Mouse (Mus musculus): Measurements from ENCODE around the gene Tec. TPM values are rescaled to one million over a fixed set of nuclear protein-coding genes. Genes with fewer than 3 reads are reported as not detected.

Gene Tec
- polyA plus RNA-seq, 1 experiment, result 3.0 TPM

DNA sequence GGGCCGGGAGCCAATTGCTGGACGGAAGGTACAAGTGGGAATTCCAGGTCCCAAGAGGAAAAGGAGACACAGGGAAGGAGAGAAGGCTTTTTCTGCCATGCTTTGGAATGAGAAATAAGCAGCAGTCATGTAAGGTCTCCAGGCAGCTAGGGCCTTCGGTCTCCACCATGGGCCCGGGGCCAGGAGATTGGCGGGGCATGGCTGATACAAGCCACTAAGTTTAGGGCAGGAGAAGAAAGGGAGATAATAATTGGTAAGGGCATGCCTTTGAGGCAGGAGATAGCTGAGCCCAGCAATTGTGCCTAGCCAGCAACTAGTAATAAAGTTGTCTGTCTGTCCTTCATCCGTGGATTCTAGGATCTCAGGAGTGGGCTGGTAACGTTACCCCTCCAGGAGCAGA is 85.2 kb downstream of the Tec start:
- no peak for DNase-seq (ENCODE audit: low read depth)

DNA sequence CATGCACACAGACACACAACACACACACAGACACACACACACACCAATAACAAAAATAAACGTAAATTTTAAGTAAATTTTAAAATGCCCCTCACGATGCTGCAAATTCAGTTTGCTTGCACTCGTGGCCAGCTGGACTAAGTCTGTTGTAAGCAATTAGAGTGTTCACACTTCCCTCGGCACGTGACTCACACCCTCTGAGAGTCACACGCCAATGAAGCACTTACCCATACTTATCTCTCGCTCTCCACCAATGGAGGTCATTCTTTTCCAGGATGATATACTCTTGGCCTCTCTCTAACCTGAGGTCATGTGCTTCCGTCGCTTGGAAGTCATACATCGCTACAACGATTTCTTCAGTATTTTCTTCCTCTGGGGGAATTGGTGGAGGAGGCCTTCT is 86.5 kb downstream of the Tec start:
- DNase-seq (ENCODE audit: low read depth), result no peak

DNA sequence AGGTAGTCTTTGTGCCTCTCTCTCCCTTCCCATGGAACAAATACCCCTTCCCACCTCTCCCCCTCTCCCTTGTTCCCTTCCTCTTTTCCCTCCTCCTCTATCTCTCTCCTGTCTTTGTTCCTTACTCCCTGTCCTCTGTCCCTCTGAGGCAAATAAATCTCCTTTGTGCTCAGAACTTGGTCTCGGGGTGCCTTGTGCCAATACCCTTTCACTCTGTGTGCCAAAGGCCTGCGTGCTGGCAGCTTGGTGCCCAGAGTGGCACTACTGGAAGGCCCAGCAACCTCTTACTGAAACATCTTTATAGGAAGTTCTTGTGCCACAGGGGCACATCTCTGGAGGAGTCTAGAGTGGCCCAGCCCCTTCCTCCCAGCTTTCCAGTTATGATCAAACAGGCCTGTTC is 91.7 kb downstream of the Tec start:
- no peak for DNase-seq (ENCODE audit: low read depth)

DNA sequence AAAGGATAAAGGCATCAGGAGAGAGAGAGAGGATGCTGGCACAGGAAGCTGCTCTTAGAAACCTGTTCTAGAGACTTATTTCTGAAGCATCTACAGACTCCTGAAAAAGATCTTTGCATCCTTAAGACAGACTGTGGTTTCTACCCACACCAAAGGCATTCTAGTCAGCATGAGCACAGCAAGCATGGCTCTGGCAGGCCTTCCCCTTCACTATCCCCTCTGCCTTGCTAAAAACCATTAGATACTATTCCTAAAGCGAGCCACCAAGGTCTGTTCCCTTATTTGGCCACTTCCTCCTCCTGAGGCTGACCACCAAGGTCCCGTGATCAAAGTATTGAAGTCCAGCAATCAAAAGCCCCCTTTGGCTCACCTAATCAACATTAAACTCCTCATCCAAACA is 92.2 kb downstream of the Tec start:
- DNase-seq (ENCODE audit: low read depth), result no peak

DNA sequence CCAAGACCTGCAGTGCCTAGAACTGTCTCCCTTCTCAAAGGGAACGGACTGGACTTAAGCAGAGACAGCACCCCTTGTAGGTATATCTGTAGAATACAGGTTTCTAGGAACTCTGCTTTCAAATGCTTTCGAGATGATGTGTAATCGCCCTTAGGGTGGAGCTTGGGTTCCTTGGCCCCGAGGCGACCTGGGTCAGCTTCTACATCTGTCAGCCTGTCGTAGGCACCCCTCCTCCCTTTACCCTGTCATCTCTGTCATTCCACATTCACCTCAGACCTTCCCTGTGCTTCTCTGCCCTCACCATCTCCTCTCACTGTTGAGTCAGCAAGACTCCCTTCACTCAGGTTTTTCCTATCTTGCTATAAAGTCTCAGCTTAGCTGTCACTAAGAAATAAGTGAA is 98.4 kb downstream of the Tec start:
- DNase-seq (ENCODE audit: low read depth), result no peak

DNA sequence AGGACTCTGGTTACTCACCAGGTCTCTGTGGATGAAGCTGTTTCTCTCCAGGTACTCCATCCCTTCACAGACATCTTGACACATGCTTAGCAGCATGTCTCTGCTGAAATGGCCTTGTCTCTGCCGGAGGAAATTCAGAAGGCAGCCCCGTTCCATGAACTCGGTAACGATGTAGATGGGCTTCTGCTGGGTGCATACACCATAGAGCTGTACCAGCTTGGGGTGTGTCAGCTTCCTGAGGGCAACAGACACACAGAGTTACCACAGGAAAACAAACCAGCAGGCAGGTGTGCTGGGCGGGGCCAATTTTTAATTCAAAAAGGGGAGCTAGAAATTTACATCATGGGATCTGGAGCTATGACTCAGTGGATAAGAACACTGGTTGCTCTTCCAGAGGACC is 104.7 kb downstream of the Tec start:
- no peak for DNase-seq (ENCODE audit: low read depth)

DNA sequence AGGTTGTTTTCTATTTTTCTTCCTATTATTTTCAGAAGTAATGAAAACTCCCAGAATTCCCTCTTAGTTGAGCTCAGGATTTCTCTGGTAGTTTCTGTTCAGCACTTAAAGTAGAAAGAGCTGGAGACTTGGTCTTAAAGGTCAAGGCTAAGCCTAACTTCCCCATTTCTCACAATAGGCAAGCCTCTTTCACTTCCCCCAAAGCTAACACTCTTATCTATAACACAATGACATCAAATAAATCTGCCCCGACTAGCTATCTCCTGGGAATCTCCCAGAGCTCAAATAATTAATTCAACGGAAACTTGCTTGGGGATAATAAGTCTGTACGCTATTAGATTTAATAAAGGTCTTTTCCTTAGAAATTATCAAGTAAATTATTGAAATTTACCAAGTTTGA is 105.3 kb downstream of the Tec start:
- no peak for DNase-seq (ENCODE audit: low read depth)

DNA sequence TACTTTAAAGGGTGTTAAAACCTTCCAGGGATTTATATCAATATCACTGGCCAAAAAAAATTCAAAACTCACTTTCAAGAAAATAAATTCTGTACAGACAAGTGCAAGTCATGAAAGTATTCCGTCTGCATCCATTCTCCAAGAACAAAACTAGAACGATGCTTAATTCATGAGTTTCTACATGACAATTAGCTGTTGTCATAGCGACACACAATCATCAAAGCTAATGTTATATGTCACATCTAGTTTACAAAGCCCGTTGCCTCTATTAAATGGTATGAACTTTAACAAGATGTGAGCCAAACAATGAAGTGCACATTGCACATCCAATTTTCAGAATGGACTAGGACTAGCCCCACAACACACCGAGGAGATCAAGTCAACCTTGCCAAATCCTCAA is 106.5 kb downstream of the Tec start:
- DNase-seq (ENCODE audit: low read depth), result no peak

DNA sequence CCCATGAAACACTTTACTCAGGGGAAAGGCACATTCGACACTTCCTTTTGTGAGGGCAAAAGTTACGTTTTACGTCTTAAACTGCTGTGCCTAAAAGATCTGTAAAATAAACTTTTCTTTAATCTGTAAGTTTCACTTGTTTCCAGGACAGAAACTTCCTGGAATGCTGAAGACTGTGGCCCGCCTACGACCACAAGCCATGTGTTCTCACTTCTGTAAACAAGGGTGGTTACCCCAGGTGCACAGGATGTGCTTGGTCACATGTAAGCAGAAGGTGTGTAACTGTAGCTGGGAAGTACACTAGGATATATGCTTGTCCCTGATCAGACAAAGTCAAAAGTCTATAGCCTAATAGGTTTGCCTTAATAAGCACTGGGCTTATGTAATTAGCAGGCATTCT is 107.0 kb downstream of the Tec start:
- no peak for DNase-seq (ENCODE audit: low read depth)

DNA sequence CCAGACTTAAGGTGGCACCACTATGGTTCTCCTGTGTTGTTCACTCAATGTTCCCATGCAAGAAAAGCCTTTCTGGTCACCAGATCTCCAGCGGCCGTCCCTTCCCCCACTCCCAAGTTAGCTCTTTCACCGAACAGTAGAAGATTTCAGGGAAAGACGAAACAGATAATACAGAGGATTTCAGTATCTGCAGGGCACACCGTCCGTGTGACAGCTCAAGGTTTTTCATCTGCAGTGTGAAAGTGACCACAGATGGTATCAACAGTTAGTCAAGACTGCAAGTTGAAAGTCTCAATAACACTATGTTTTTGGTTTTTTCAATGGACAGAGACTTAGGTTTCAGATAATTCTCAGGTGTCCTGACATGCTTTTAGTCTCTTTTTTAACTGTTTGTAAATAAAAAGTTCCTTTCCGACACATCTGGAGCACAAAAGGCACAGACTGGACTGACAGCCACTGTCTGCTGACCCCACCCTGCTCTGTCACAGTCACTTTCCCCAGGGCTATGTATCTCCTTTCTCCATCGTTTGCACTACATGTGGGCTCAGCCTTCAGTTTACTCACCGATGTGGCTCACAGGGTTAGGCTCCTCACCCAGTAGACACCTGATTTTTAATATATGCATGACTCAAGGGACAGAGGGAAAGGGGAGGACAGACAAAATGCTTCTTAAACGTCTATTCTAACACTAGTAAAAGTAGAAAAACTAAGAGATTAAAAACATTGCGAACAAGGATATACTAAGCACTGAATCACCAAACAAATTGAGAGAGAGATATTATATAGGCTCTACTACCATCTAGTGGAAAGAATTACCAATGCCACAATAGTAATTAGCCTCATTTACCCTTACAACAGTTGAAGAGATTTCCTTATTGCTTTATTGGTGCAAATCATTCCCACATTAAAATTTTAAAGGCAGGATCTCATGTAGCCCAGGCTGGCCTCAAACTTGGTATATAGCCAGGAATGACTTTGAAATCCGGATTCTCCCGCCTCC is 109.1 kb downstream of the Tec start:
- no peak for DNase-seq (ENCODE audit: low read depth)

DNA sequence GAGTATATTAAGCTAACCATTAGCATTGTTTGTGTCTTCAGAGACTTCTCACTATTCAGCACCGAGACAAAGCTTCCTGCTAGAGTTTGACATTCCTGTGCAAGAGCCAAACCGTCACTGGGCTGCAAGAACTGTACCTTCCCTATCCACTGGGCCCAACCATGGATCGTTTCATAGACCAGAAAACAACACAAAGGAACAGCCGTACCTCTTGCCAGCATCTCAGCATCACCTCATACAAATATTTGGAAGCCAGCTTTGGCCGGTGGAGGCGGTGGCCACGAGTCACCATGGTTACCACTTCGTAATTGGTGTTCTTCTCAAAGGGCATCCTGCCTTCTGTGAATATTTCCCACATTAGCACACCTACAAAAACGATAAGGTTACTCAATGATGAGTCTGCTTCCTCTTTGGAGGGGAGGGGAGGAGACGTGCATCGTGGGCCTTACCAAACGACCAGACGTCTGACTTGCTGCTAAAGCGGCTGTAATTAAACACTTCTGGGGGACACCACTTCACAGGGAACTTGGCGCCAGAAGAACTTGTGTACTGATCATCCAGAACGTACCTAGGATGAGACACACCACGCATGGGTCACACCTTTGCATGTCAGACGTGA is 111.0 kb downstream of the Tec start:
- no peak for DNase-seq (ENCODE audit: low read depth)

DNA sequence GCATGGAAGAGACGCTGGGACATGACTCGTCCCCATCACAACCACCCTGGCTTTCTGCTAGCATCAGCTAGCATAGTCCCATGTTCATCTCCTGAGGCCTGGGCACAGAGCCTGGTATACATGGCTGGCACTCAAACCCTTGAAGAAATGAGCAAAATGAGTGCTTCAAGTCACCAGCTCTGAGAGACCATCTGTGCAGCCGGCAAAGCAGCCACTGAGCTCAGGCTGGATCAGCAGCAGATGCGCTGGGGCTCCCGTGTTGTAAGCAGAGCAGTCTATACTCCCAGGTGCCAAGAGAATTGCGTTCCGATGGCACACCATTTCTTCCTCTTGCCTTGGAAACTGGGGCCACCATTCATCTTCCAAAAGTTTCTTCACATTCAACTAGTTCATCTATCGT is 112.3 kb downstream of the Tec start:
- no peak for DNase-seq (ENCODE audit: low read depth)

DNA sequence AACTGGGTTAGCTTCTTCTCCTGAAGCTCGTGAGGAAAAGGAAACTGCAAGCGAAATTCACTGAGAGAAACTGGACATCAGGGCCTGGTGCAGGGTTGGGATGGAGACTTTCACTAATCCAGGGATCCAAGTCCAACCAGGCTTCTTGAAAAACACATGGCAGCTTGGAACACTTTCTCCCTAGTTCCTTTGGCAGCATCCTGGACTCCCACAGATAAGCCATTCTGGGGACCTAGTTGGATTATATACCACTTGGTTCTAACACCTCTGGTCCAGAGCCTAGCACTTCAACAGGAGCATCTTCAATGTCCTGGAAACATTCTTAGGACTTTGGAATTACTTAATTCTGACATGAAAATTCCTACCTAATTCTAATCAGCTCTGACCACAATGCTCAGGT is 113.2 kb downstream of the Tec start:
- DNase-seq (ENCODE audit: low read depth), result no peak

DNA sequence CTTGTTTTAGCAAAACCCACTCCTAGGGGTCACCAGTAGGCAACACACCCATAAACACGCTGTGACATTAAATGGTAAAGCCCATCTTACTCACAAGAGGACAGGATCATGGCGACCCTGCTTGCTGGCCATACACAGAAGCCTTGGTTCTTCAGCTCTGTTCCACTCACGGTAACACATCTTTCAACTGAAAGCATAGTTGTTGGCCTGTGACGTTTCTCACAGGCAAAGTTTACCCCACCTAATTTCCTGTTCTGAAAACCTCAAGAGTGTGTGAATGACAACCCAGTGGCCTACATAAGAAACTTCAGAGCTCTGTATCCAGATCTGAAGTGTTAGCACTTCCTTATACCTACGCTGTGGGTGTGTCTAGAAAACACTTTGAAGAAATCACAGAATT is 115.7 kb downstream of the Tec start, which contains the start of gene Txk:
TSS of gene Txk (minus strand) at position 193 of the 400 bp plus-strand sequence.
- no peak for DNase-seq (ENCODE audit: low read depth)

DNA sequence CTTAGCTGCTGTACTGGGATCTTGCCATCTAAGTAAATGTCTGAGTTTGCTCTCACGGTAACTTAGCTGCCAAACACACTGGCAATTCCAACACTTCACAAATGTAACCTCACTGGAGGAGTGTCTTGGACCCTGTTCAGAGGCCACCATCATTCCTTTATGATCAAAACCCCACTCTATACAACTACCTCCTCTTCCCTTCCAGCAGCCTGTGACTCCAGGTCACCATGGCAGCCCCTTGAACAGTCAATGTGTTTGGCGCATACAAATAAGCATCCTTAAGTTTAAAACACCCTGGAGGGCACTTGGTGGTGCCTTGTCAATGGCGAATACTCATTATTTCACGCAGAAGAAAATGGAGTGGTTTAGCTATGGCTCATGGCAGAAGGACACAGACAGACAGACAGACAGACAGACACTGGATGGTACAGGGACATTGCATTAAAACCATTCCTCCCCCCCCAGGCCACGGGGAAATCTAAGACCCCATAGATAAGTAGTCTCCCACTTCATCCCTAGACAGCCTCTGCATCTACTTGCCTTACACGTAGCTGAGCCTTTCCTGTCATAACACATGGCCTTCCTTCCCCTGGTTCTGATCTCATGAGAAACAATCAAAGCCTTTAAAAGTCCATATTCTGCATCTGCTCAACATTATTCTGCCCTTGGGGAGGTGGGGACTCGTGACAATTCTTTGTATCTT is 117.1 kb downstream of the Tec start:
- no peak for DNase-seq (ENCODE audit: low read depth)

DNA sequence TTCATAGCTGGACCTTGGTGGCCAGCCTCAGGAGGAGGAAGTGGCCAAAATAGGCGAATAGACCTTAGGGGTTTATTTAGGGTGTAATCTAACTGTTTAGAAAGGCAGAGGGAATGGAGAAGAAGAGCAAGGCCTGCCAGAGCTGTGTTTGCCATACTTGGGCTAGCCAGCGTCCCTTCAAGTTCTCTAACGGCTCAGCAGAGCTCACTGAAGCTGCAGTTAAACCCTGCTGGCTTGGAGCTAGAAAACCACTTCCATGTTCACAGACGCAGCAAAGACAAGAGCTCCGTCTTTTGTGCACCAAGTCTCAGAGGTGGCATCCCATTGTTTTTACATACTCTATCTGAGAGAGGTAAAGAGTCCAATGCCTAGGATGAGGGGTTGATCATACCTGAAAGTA is 118.1 kb downstream of the Tec start:
- DNase-seq (ENCODE audit: low read depth), result no peak

DNA sequence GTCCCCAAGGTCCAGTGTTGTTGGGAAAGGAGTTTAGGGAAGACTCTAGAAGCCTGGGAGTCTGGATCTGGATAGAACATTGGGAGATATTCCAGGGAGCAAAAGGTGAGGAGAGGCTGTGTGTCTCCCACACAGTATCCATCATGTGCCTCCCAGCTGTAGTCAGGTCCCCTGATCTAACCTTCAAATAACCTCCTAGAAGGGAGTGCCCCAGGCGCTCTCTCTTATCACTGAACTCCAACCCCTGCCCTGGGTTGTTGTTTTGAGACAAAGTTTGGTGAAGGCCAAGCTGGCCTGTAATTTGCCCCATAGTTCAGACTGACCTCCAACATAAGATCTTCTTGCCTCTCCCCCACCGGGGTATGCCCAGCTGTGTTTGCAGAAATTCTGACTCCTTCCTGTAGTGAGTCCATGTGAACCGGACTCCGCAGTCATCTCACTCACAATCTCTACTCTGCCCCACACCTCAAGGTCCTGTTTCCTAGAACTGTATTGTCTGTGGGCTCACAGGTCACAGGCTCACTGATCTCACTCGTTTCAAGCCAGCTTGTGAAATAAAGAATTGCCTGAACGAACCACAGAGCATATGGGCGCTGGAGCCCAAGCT is 119.5 kb downstream of the Tec start:
- no peak for DNase-seq (ENCODE audit: low read depth)

DNA sequence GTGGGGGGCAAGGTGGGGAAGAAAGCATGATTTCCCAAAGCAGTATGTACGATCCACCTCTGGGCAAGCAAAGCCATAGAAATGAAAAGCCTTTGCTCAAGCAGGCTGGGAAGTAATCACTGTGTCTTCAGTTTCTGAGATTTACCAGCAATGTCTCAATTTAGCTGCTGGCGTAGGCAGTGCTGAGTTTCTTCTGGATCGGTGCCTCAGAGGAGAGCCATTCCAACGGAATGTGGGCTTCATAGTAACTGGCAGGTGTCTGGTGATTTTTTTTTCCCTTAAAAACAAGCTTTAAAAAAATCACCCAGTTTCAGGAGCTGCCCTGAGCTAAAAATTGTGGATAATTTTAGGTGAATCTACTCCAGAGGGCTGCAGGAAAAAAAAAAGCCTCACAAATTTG is 120.9 kb downstream of the Tec start:
- DNase-seq (ENCODE audit: low read depth), result no peak

DNA sequence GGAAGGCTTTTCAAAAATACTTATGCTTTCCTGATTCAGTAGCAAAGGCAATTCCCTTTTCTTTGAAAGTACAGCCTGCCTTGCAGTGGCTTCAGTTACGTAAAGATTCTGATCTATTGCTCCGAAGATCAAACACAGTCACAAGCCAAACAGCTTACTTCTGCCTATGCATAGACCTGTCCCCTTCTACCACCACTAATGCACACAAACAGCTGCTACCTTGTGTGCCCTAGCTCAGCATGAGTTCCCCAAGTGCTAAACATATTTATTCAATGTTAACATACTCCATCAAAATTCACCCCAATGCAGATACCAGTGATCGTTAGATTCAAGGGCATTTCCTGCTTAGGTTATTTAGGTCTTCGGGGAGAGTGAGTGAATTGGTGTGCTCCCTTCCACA is 121.8 kb downstream of the Tec start:
- no peak for DNase-seq (ENCODE audit: low read depth)

DNA sequence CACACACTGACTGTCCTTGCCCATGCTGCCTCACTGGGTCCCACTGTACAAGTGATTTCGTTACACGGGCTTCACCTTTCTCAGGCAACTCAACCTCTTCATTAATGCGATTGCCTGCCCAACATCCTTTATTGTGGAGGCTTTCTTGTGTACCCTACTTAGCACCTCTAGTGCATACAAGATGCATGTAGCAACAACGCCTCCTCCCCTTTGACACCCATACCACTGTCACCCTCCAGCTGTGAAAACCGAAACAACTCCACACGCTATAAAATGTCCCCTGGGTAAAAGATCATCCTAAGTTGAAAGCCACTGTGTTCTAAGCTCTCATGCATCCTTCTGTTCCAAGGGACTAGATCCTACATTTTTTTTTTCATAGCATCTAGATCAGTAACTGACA is 125.2 kb downstream of the Tec start:
- DNase-seq (ENCODE audit: low read depth), result no peak

DNA sequence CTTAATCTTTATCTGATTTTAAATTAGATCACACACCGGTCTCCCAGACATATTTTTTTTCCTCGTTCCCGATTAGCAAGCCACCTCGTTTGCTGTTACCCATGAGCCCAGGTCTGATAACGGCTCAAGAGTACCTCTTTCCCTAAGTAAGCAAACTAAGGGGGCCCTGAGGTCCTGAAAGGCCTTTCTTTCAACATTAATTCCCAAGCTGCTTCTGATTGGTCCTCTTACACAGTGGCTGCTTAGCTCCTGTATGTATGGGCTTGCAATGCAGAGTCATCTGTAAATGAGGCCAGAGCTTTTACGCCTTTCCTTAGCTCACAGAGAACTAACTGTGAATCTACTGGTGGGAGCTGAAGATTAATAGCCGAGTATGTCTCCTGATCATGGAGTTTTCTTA is 131.4 kb downstream of the Tec start:
- no peak for DNase-seq (ENCODE audit: low read depth)

DNA sequence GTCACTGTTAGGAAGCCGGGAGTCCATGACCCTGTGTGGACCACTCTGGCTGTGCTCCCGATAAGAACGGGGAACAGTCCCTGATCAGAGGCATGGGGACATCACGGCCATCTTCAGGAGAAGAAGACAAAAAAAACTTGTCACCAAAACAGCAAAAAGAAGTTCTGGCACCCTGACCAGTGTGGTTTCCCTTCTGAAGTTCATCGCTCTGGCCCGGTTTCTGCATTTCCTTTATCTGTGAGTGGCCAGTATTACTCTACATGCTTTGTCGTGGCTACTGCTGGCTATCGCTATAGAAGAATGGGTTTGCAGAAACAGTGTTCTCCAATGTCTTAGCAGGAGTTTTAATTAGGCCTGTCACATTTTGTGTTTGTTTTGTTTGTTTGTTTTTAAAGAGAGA is 131.8 kb downstream of the Tec start:
- no peak for DNase-seq (ENCODE audit: low read depth)
